Mouse (Mus musculus) heart, embryonic 13.5 days (tissue): Measurements from ENCODE around the gene Vmn1r199. TPM values are rescaled to one million over a fixed set of nuclear protein-coding genes. Genes with fewer than 3 reads are reported as not detected.
A peak's percentile ranks its signal among the peaks of the same experiment; 100 is the strongest.
"Not testable (repeated sequence)": the region's sequence is repeated elsewhere in the genome, so short reads cannot be mapped to it uniquely, and the experiment has no call there.

ENCODE experiments used
- ATAC-seq: fragments of 200-750 bp; cut with Nextera tagmentation; 2 replicates; pipeline ENCODE4 v1.8.0; 2017; ENCODE audit warnings: moderate TSS enrichment; ENCODE audit not compliant: insufficient number of reproducible peaks, low FRiP score, low TSS enrichment; ENCODE audit errors: extremely low read depth
- H3K27ac ChIP-seq: fragments of 300-500 bp; sonication (generic); replicated peaks from 2 replicates; pipeline ENCODE4 v1.5.1; 2015; ENCODE audit warnings: moderate library complexity, mild to moderate bottlenecking, inconsistent platforms
- H3K27me3 ChIP-seq: fragments of 300-500 bp; sonication (generic); replicated peaks from 2 replicates; pipeline ENCODE4 v1.6.1; 2015; ENCODE audit warnings: mild to moderate bottlenecking, inconsistent platforms
- H3K36me3 ChIP-seq: fragments of 300-500 bp; sonication (generic); 2 replicates; pipeline ENCODE4 v1.6.1; 2015; ENCODE audit warnings: mild to moderate bottlenecking, inconsistent platforms
- H3K4me1 ChIP-seq: fragments of 300-500 bp; sonication (generic); 2 replicates; pipeline ENCODE4 v1.6.1; 2015; ENCODE audit warnings: inconsistent platforms
- H3K4me2 ChIP-seq: fragments of 300-500 bp; sonication (generic); 2 replicates; pipeline ENCODE4 v1.6.1; 2015; ENCODE audit warnings: inconsistent platforms, mild to moderate bottlenecking, moderate library complexity
- H3K4me3 ChIP-seq: fragments of 300-500 bp; sonication (generic); 2 replicates; pipeline ENCODE4 v1.5.1; 2015; ENCODE audit warnings: moderate library complexity, mild to moderate bottlenecking, inconsistent platforms
- H3K9ac ChIP-seq: fragments of 300-500 bp; sonication (generic); 2 replicates; pipeline ENCODE4 v1.6.1; 2015; ENCODE audit warnings: inconsistent platforms, mild to moderate bottlenecking, moderate library complexity
- H3K9me3 ChIP-seq: fragments of 300-500 bp; sonication (generic); 2 replicates; pipeline ENCODE4 v1.6.1; 2016; ENCODE audit warnings: inconsistent platforms
- WGBS: fragments of 180-500 bp; shearing (Covaris S2); methylation state at CpG from one replicate; pipeline ENCODE4 v1.1.7; 2015; ENCODE audit warnings: mixed read lengths; 5-methylcytosine and 5-hydroxymethylcytosine counted together
- polyA plus RNA-seq: library from polyadenylated mRNA; unstranded; fragments of >200 nt; fragmentation: Nextera tagmentation; extraction: Ambion mirVana; gene quantifications from 2 replicates; pipeline ENCODE4 v1.2.1, GENCODE M21; 2015

Vmn1r199 gene
- polyA plus RNA-seq: not detected in 2 replicates

- Histone ChIP-seq H3K9me3 (no peaks in the 10 kb centered on the region), H3K27me3 (no peaks in the 10 kb centered on the region), H3K27ac (no peak within 1 kb of the TSS), H3K4me1 (peaks cover 5% of the 10 kb centered on the region; the same call in 1 of the 2 replicates), H3K4me2 (no peak within 1 kb of the TSS), H3K36me3 (no peaks in the 10 kb centered on the region), H3K4me3 (no peak within 1 kb of the TSS), H3K9ac (no peak within 1 kb of the TSS)
- no peak for ATAC-seq
- WGBS: 56% methylated on average over 2 of the region's 2 CpGs
Observed at GRCm38 (mm10) chr13:22379518-22379917, at the start of gene Vmn1r199. Gene Vmn1r199 (plus strand): TSS chr13:22379818.

GRCm38 (mm10) chr13:22333269-22333668 is 46.3 kb upstream of the Vmn1r199 start:
- Histone ChIP-seq H3K4me2 (no peak overlapping the region), H3K9me3 (no peaks in the 10 kb centered on the region), H3K27me3 (no peaks in the 10 kb centered on the region), H3K9ac (no peak overlapping the region), H3K4me3 (no peak overlapping the region), H3K27ac (no peak overlapping the region), H3K4me1 (no peaks in the 10 kb centered on the region), H3K36me3 (no peaks in the 10 kb centered on the region)
- WGBS: 51% methylated on average over 2 of the region's 2 CpGs
- ATAC-seq: no peak

GRCm38 (mm10) chr13:22335565-22335964 is 44.1 kb upstream of the Vmn1r199 start:
- no peak overlapping the region for H3K4me3 ChIP-seq
- H3K9ac ChIP-seq: no peak overlapping the region
- H3K4me1 ChIP-seq: no peaks in the 10 kb centered on the region
- no peaks in the 10 kb centered on the region for H3K36me3 ChIP-seq
- no peak overlapping the region for H3K4me2 ChIP-seq
- ATAC-seq: no peak
- WGBS: 74% methylated on average over 1 of the region's 1 CpGs
- no peaks in the 10 kb centered on the region for H3K27me3 ChIP-seq
- no peaks in the 10 kb centered on the region for H3K9me3 ChIP-seq
- H3K27ac ChIP-seq: no peak overlapping the region

GRCm38 (mm10) chr13:22350064-22350463 is 29.6 kb upstream of the Vmn1r199 start, which contains the start of gene Vmn1r198:
Gene Vmn1r198 (plus strand): TSS chr13:22350364.
- Histone ChIP-seq H3K9me3 (no peaks in the 10 kb centered on the region), H3K9ac (no peak within 1 kb of the TSS), H3K27ac (no peak within 1 kb of the TSS), H3K36me3 (no peaks in the 10 kb centered on the region), H3K4me2 (no peak within 1 kb of the TSS), H3K4me1 (no peaks in the 10 kb centered on the region), H3K27me3 (no peaks in the 10 kb centered on the region), H3K4me3 (no peak within 1 kb of the TSS)
- ATAC-seq: no peak
- WGBS: 30% methylated on average over 1 of the region's 1 CpGs

GRCm38 (mm10) chr13:22350813-22351212 is 28.8 kb upstream of the Vmn1r199 start:
- Histone ChIP-seq H3K27ac (no peak overlapping the region), H3K9ac (no peak overlapping the region), H3K36me3 (no peaks in the 10 kb centered on the region), H3K4me3 (no peak overlapping the region), H3K9me3 (no peaks in the 10 kb centered on the region), H3K4me2 (no peak overlapping the region), H3K4me1 (no peaks in the 10 kb centered on the region), H3K27me3 (no peaks in the 10 kb centered on the region)
- no peak for ATAC-seq
- 74% methylated on average over 1 of the region's 1 CpGs for WGBS

- H3K4me2 ChIP-seq, H3K9ac ChIP-seq, H3K27me3 ChIP-seq, H3K9me3 ChIP-seq, H3K36me3 ChIP-seq, H3K4me3 ChIP-seq, ATAC-seq, H3K4me1 ChIP-seq: not testable (repeated sequence)
- H3K27ac ChIP-seq: peak overlapping the region; percentile 68
- WGBS: 33% methylated on average over 3 of the region's 3 CpGs
Observed at GRCm38 (mm10) chr13:22381128-22381527, 1.5 kb downstream of the Vmn1r199 start.

- WGBS: 62% methylated on average over 3 of the region's 3 CpGs
Observed at GRCm38 (mm10) chr13:22383401-22383800, 3.8 kb downstream of the Vmn1r199 start.

GRCm38 (mm10) chr13:22387050-22387449 is 7.4 kb downstream of the Vmn1r199 start:
- no peak overlapping the region for H3K9ac ChIP-seq
- no peak overlapping the region for H3K27ac ChIP-seq
- no peaks in the 10 kb centered on the region for H3K4me1 ChIP-seq
- H3K36me3 ChIP-seq: no peaks in the 10 kb centered on the region
- 68% methylated on average over 1 of the region's 1 CpGs for WGBS
- H3K4me2 ChIP-seq: no peak overlapping the region
- H3K4me3 ChIP-seq: no peak overlapping the region
- no peaks in the 10 kb centered on the region for H3K9me3 ChIP-seq
- no peak for ATAC-seq
- H3K27me3 ChIP-seq: no peaks in the 10 kb centered on the region

More at GRCm38 (mm10) chr13:22383401-22383800, 3.8 kb downstream of the Vmn1r199 start:
- no peak for ATAC-seq
- H3K9me3 ChIP-seq: no peaks in the 10 kb centered on the region
- no peaks in the 10 kb centered on the region for H3K27me3 ChIP-seq
- peaks cover 5% of the 10 kb centered on the region; the same call in 1 of the 2 replicates for H3K4me1 ChIP-seq
- H3K4me2 ChIP-seq: no peak overlapping the region
- no peak overlapping the region for H3K27ac ChIP-seq
- no peaks in the 10 kb centered on the region for H3K36me3 ChIP-seq
- no peak overlapping the region for H3K9ac ChIP-seq
- H3K4me3 ChIP-seq: no peak overlapping the region

- 74% methylated on average over 3 of the region's 3 CpGs for WGBS
- Histone ChIP-seq H3K9me3 (no peaks in the 10 kb centered on the region), H3K4me3 (no peak within 1 kb of the TSS), H3K9ac (no peak within 1 kb of the TSS), H3K27ac (no peak within 1 kb of the TSS), H3K27me3 (no peaks in the 10 kb centered on the region), H3K4me1 (no peaks in the 10 kb centered on the region), H3K4me2 (no peak within 1 kb of the TSS), H3K36me3 (no peaks in the 10 kb centered on the region)
- no peak for ATAC-seq
Observed at GRCm38 (mm10) chr13:22390073-22390472, 10.5 kb downstream of the Vmn1r199 start, which contains the start of gene Vmn1r200. Gene Vmn1r200 (plus strand): TSS chr13:22390373.

GRCm38 (mm10) chr13:22402978-22403377 is 23.4 kb downstream of the Vmn1r199 start:
- Histone ChIP-seq H3K9ac (no peak overlapping the region), H3K36me3 (no peaks in the 10 kb centered on the region), H3K4me3 (no peak overlapping the region), H3K9me3 (peaks cover 30% of the 10 kb centered on the region), H3K27ac (no peak overlapping the region), H3K27me3 (no peaks in the 10 kb centered on the region), H3K4me1 (no peaks in the 10 kb centered on the region), H3K4me2 (no peak overlapping the region)
- WGBS: 46% methylated on average over 1 of the region's 1 CpGs
- ATAC-seq: no peak
